Mouse (Mus musculus) c-Kit-positive CD71-positive TER-119-positive erythroid progenitor cells, embryonic 14.5 days (primary cell): Measurements from ENCODE around the gene Itga11.
"Not testable (repeated sequence)": the region's sequence is repeated elsewhere in the genome, so short reads cannot be mapped to it uniquely, and the experiment has no call there.

Source experiments
- DNase-seq: peaks from one replicate; pipeline ENCODE4 v3.0.0-alpha.2; 2013; ENCODE audit warnings: low spot score

Gene Itga11

DNA sequence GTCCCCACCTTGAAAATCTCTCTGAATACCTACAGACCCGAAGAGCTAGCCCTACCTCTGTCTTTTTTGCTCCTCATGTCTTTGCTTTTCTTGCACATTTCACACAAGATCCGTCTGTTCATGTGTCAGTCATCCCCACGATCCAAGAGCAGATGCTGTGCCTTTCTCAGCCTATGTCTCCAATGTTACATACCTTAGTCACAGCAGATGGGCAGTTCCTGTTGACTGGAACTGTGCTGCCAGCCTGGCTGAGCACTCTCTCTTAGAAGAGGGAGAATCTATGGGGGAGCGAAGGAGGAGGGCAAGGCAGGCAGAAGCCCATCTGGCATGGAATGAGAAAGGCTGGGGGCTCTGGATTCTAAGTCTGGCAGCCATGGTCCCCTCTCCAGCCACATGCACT is 87.7 kb downstream of the Itga11 start:
- DNase-seq = no peak

DNA sequence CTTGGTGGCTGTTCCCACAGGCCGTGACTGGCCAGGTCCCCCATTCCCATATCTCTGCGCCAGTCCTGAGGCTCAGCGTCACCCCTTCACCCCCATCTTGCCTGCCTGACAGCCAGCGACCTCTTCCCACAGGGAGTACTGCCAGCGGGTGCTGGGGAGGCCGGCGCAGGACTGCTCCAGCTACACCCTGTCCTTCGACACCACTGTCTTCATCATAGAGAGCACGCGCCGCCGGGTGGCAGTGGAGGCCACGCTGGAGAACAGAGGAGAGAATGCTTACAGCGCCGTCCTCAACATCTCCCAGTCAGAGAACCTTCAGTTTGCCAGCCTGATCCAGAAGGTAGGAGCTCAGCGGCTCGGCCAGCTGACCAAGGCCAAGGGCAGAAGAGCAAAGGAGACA is 89.8 kb downstream of the Itga11 start:
- no peak for DNase-seq

DNA sequence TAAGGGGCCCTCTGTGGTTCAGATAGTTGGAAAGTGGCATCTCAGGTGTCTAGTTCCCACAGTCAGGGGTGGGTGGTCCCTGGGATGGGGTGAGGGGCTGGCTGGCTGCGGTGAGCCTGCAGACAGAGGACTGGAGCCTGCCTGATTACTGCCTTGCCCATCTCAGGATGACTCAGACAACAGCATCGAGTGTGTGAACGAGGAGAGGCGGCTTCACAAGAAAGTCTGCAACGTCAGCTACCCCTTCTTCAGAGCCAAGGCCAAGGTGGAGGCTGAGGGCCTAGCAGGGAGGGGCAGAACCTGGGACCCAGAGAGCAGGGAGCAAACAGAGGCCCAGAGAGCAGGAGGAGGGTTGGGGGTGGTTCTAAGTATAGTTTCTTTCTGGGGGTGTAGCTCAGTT is 90.7 kb downstream of the Itga11 start:
- no peak for DNase-seq

DNA sequence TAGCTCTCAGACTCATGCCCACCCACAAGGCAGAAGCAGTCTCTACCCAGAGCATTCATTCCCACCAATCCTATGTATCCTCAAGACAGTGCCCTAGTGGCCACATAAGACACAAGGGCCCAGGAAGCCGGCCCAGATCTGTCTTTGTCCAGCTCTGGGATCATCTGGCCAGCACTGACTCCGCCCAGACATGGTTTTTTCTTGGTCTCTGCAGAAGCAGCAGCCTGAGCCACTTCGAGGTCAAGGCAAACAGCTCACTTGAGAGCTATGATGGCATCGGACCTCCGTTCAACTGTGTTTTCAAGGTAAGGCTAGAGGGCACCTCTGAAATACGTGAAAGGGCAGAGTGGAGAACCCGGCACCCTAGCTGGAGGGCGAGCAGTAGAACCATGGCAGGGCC is 95.1 kb downstream of the Itga11 start:
- DNase-seq = no peak

DNA sequence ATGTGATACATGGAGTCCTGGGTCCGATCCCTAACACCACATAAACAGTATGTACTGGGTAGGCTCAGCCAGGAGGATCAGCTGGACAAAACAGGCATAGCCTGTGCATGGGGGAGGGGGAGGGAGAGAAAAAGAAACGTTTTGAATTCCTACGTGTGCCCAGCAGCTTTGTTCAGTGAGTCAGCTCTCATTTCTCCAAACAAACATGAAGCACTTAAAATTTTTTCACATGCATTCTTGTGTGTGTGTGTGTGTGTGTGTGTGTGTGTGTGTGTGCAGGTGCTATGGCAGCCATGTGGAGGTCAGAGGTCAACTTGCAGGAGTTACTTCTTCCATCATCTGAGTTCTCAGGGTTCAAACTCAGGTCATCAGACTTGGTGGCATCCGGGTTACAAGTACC is 97.8 kb downstream of the Itga11 start:
- no peak for DNase-seq

DNA sequence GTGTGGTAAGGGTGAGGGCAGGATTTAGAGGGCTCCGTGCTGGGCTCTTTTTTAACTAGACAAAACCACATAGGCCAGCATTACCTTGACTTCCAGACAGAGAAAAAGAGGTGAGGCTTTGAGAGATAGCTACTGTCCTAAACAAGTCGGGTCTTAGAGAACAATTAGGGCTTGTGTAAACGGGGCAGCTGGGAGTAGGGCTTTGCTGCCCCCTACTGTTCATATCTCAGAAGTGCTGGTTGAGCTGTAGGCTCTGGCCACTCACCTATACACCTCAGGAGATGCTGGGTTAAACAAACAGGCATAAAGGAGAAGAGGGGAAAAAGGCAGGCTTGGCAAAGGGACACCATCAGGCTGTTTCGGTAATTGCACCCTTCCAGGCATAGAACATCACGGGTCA is 99.8 kb downstream of the Itga11 start:
- DNase-seq = peak; percentile 48

DNA sequence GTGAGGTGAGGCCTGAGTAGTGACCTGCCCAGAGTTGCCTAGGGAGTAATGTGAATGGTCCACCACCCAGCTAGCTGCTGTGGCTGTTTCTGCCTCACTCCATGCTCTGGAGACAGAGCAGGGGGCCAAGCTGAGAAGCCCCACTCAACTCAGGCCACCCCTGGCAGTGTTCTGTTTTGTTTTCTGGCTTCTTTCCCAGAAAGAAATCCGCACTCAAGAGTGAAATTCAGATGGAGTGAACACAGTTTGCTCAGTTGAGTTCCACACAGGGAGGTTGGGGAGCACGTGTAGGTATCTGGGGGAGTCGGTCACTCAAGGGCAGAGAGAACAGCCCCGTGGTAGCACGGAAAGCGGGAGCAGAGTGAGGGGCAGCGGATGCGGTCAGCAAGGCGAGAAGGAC is 101.1 kb downstream of the Itga11 start:
- no peak for DNase-seq

DNA sequence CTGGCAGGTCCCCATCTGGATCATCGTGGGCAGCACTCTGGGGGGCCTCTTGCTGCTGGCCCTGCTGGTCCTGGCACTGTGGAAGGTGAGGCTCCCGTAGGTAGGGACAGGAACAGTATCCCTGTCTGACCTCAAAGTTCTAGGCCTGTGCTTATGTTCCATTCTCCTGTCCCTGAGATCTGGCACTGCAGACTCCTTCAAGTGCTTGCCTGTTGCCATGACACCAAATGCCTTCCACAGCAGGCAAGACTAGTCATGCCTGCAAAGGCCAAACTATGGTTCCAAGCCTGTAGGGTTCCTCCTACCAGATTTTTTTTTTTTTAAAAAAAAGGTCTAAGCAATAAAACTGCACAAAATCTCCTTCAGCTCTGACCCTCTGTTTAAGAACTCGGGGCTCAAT is 104.3 kb downstream of the Itga11 start:
- no peak for DNase-seq

DNA sequence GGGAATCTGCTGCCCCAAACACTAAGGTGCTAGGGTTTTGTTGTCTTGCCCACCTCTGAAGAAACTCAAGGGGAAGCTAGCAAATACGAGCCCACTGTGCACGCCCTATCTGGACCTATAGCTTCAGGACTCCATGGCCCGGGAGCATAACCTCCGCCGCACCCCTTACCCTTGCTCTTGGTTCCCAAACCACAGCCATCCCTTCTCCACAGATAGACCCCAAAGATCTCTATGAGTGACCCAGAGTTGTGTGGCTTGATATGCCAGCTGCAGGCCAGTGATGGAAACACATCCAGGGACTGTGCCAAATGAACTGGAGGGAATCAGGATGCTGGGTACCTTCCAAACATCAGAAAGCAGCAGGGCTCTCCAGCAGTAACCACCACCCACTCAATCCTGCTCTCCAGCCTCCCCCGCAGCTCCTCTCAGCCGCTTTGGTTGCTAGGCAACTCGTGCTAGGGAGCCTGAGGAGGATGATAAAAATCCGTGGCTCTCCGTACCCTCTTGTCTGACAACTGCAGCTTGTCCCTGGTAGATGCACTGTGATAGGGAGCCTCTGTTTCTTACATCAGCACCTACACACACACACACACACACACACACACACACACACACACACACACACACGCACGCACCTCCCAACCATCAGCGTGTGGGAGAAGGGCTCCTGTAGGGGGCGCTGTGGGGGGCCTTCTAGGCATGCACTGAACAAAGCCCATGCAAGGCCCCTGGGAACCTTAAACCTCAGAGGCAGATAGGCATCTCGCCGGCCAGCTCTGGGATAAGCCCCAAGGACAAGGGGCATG is 105.6 kb downstream of the Itga11 start:
- peak; percentile 30 for DNase-seq

DNA sequence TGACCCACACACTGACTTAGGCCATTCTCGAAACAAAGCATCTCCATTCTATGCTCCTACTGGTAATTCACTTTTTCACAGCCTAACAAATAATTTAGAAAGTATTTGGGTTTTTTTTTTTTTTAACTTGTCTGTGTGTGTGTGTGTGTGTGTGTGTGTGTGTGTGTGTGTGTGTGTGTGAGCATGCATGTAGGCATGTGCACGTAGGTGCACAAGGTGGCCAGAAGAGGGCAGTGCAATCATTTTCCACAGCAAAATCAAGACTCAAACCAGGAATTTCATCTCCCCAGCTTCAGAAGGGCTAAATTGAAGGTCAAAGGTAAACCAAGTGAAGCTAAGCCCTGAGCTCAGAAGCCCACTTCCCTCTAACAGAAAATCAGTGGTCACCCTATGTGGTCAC is 106.6 kb downstream of the Itga11 start:
- DNase-seq = no peak

DNA sequence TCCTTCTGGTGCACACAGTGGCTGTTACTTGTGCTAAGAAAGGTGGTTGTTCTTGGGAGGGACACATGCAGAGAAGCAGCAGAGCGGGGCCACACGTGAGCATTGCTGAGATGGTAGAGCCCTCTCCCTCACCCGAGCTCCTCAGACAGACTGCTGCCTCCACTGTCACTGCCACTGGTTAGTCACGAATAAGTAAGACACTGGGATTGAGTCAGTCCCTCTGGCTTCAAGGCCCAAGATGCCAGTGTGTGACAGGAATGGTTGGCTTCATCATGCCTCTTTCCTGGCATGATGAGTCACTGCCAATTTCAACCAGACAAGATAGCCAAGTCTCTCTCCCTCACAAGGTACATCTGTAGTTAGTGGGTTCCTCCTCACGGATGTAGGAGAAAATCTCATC is 109.1 kb downstream of the Itga11 start:
- no peak for DNase-seq

DNA sequence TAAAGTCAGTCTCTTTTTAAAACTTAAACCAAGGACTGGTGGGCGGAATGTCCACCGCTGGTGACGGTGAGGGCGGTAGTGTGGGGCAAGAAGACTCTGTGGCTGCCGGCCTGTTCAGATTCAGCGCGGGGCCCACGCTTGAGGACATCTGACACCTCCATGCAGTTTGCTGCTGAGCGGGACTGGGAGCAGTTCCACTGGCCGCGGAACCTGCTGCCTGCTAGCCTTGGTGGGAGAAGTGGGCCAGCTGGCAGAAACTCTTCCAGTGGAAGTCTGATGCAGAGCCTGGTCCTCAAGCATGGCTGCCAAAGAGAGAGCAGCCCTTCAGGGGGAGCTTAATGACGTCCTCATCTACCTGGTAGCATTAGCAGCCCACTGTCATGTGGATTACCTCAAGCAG is 112.2 kb downstream of the Itga11 start:
- DNase-seq = no peak

DNA sequence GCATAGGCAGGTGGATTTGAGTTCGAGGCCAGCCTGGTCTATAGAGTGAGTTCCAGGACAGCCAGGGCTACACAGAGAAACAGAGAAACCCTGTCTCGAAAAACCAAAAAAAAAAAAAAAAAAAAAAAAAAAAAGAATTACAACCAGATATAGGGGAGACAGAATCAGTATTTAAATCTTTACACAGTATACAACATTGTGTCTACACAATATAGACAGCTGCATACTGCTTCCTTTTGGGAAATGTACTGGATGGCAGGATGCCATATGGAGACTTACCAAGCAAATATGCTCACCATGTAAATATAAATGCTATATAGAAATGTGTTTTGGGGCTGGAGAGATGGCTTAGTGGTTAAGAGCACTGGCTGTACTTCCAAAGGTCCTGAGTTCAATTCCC is 121.6 kb downstream of the Itga11 start:
- not testable (repeated sequence) for DNase-seq

DNA sequence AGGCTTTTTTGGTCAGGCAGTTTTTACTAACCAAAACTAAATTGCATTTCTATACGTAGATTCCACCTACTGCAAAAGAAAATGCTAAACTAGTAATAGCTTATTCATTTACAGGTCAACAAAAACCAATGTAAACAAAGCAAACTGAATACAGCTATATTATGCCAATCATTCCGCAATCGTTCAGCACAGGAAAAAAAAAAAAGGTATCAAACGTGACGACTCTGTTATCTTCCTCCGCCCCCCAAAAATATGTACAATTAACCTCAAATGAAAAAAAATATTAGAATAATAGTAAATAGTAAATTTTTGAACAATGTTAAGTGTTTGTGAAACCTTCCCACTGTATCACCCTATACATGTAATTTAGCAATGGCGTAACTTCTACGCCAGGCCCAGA is 132.5 kb downstream of the Itga11 start:
- DNase-seq = no peak

DNA sequence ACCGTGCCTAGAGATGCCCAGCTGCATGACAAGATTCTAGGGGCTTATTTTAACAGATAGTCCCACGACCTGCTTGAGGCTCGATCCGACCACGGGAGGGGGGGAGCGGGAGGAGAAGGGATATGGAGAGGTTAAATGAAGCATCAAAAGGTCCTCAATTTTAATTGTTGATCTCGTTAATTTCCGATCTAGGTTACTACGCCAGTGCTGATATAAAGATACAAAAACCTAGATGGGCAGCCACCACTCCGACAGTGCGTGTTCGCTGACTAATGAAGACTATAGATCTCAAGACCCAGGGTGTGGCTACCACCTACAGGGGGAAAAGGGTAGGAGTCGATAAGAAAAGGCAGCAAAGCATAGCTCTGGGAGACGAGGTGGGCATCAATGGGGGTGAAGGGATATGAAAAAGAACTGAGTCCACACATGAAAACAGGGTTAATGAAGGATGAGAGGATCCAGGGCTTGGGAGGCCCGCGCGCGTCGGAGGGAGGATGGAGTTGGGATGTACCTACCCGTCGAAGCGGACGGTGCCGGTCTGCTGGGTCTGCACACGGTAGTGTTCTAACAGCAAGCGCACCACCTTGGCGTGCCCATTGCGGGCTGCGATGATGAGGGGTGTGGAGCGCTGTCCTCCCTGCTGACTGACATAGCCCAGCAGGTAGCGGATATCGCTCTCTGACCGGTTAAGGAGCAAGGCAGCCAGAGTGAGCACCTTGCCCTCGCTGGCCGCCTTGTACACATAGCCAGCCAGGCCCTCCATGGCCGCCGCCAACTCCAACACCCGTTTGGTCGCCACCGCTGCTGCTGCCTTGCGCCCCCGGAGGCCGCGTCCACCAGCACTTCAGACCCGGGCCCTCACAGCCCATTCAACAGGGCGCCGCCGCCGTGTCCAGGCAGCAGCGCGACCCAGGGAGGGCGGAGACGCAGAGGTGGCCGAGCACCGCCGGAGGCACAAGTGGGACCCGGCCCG is 133.2 kb downstream of the Itga11 start:
- DNase-seq = peak; percentile 66

DNA sequence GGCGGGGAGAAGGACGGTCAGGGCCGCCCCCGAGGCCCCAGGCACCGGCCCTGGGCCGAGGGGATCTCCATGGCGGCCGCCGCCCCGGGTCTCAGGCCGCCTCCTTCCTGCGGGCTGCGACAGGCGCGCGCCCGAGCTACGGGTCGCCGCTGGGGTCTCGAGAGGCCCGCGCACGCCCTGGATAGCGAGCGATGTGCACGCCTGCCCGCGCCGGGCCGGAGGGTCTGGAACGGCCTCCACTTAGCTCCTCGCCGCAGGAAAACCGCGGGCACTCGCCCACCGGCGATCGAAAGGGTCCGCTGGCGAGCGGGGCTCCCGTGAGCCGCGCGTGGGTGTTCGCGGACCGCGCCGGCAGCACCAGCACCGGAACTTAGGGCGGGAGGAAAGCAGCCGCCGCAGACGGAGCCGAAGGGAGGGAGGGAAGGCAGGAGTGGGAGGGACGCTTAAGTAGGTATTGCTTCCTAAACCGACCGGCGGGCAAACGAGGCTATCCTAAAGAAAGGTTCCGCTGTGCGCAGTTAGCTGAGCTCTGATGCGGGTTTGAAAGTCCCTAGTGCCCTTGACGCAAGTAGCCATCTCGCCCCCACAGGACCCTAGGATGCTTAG is 134.0 kb downstream of the Itga11 start, which contains the start of gene Fem1b:
Gene Fem1b (minus strand): TSS at position 419 of the 606 bp plus-strand sequence.
- DNase-seq = peak; percentile 91

DNA sequence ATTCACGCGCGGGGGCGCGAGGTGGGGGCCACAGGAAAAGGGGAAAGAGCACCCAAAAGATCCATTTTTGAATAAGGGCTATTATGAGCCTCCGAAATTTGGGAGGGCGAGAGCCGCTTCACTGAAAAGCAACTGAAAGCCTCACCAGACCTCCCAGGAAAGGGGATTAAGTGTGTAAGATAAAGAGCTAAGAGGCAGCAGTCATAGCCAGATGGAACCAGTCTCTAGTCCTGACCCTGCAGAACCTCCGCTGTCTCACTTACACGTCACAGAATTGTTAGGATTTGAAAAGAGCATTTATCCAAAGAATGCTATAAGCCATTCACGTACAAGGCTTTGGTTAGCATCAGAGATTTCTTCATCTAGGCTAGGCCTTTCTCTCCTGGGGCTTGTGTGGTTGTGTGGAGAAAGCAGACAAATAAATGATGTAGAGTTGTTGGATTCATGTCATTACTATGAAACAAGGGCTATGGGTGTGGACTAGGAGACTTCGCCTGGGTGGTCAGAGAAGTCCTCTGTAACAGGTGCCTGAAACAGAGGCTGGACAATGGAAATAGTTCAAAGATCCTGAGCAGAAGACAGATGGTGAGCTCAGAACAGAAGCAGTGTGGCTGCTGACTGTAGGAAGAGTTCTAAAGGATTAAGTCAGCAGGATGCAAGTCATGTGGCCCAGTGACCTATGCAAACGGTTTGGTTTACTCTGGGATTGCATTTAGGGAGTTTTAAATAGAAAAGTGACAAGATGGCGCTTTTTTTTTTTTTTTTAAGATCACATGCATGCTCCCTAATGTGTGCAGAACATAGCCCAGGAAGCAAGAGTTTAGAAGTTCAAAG is 134.8 kb downstream of the Itga11 start:
- no peak for DNase-seq

DNA sequence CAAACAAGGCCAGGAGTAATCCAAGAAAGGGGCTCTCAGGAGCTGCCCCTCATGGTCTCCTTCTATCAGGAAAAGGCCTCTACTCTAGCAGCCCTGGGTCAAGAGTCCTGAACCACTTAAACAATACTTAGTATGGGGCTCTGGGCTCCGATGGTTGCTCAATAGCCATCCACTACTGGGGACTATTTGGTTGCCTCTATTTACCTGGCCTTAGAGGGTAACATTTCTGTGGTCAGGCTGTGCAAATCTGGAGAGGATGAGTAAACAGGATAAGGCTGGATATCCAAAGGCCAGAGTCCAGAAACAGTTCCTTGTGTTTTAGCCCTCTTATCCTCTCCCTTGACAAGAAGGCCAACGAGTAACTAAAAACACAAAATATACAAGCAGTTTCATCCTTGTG is 137.1 kb downstream of the Itga11 start:
- no peak for DNase-seq

DNA sequence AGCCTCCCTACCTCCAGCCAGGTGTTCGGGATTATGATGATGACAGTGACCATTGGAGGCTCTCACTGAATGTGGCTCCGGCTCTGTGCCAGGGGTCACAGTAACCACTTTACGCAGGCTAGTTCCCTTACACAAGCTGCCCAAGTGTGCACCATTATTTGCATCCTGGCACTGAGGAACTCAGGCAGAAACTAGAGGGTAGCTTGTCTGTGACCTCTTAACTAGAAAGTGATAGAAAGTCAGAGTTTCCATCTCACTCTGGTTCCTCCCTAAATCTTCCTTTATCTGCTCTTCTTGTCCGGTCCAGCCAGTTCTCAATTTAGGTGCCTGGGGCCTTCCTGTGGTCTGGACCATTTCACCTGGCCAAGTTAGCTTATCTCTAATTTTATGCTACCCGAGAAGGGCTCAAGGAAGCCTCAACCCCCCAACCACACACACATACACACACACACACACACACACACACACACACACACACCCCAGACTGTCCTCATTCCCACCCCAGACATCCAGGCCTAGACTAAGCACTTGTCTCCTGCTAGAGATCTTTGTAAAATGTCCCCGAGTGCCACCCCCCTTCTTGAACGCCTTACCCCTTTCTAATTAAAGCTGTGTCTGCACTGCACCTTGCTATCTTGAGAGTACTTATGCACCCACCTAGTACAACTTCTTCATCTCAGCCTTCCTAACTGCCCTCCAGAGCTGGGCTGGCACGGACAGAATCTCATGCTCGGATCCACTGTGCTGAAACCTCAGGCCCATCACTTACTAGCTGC is 138.9 kb downstream of the Itga11 start:
- no peak for DNase-seq

DNA sequence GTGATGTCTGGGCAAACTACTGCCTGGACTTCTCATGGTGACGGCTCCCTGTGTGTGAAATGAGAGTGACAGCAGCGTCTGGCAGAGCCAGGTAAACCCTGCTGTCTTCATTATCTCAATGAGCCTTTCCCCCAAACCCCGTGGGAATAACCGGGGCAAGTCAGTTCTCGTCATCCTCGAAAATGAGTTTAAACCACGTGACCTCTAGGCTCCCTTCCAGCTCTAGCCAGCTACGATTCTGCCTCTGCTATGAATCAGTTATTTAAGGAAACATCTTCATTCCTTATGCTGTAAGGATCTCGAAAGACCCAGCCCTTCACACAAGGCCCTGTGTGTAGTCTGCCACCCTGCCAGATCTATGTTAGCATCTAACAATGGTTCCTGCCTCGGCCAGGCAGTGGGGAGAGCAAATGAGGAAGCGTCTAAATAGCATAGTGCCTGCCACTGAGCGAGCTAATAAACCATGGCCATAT is 139.5 kb downstream of the Itga11 start:
- DNase-seq = no peak
